Mouse (Mus musculus): Measurements from ENCODE around the gene Slc7a5. TPM values are rescaled to one million over a fixed set of nuclear protein-coding genes. Genes with fewer than 3 reads are reported as not detected.

The Slc7a5 gene
- polyA plus RNA-seq, 1 experiment from 2014 or later = 17.3 TPM

DNA sequence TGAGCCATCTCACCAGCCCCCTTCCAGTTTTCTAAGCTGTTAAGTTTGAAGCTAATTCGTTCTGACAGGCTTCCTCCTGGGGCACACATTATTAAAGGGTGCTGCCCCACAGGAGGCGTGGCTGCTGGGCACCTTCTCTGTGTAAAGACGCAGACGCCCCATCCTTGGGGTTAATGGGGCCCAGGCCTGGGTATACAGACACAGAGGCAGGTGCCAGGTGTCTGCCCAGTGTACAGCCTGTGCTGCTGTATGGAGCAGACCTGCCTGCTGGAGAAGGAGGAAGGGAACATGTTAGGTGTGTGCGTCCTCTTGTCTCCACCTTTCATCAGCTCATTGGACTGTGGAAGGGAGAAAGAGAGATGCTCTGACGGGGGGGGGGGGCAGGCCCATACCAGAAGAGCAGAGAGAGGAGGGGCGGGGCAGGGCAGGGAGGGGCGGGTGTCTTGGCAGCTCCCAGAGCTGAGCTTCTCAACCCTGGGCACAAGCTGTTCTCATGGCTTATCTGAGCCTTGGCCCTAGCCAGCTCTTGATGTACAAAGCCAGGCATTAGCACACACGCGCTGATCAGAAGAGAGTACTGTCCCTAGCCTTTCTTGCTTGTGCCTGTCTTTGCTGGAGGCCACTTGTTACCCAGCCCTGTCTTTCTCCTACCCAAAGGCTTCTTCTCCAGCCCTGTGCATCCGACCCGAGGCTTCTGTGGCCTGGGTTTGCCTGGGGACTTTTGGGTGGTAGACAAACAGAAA is 45.5 kb downstream of the Slc7a5 start:
- Histone ChIP-seq H3K4me2 (no peak overlapping the region), H3K27ac (replicated peaks) (no peak overlapping the region), H3K9me3 (no peaks in the 10 kb centered on the region), H3K36me3 (no peaks in the 10 kb centered on the region), H3K4me1 (no peaks in the 10 kb centered on the region), H3K4me3 (no peak overlapping the region), H3K27me3 (replicated peaks) (peaks cover 16% of the 10 kb centered on the region; the same call in 1 of the 2 replicates), H3K9ac (no peak overlapping the region)
- ATAC-seq (ENCODE audit: extremely low read depth, insufficient number of reproducible peaks, low FRiP score, low TSS enrichment) = no peak
- WGBS = 61% methylated on average over 12 of the region's 12 CpGs

- Histone ChIP-seq H3K27ac (replicated peaks) (no peak overlapping the region), H3K9me3 (no peaks in the 10 kb centered on the region), H3K27me3 (replicated peaks) (peaks cover 16% of the 10 kb centered on the region; the same call in 1 of the 2 replicates), H3K9ac (no peak overlapping the region), H3K4me2 (no peak overlapping the region), H3K36me3 (no peaks in the 10 kb centered on the region), H3K4me3 (no peak overlapping the region), H3K4me1 (no peaks in the 10 kb centered on the region)
- no peak; the same call in 1 of the 2 replicates for ATAC-seq (ENCODE audit: extremely low read depth, insufficient number of reproducible peaks, low FRiP score, low TSS enrichment)
- WGBS = 45% methylated on average over 6 of the region's 6 CpGs
These were observed 46.2 kb downstream of the Slc7a5 start for GRCm38 (mm10) chr8:121861276-121861675.

- WGBS = 45% methylated on average over 2 of the region's 2 CpGs
- Histone ChIP-seq H3K4me1 (peaks cover 10% of the 10 kb centered on the region), H3K9me3 (no peaks in the 10 kb centered on the region), H3K4me3 (no peak overlapping the region), H3K4me2 (no peak overlapping the region), H3K9ac (no peak overlapping the region), H3K27ac (replicated peaks) (no peak overlapping the region), H3K27me3 (replicated peaks) (peaks cover 16% of the 10 kb centered on the region; the same call in 1 of the 2 replicates), H3K36me3 (no peaks in the 10 kb centered on the region)
- no peak for ATAC-seq (ENCODE audit: extremely low read depth, insufficient number of reproducible peaks, low FRiP score, low TSS enrichment)
These were observed 49.7 kb downstream of the Slc7a5 start for GRCm38 (mm10) chr8:121857747-121858146.

GRCm38 (mm10) chr8:121857331-121857730 is 50.2 kb downstream of the Slc7a5 start:
- H3K36me3 ChIP-seq = no peaks in the 10 kb centered on the region
- WGBS = 63% methylated on average over 9 of the region's 9 CpGs
- no peak overlapping the region for H3K27ac ChIP-seq (replicated peaks)
- peaks cover 14% of the 10 kb centered on the region for H3K4me1 ChIP-seq
- no peak for ATAC-seq (ENCODE audit: extremely low read depth, insufficient number of reproducible peaks, low FRiP score, low TSS enrichment)
- no peak overlapping the region for H3K9ac ChIP-seq
- no peak overlapping the region for H3K4me2 ChIP-seq
- no peak overlapping the region for H3K4me3 ChIP-seq
- H3K9me3 ChIP-seq = no peaks in the 10 kb centered on the region
- H3K27me3 ChIP-seq (replicated peaks) = peaks cover 19% of the 10 kb centered on the region; the same call in 1 of the 2 replicates

DNA sequence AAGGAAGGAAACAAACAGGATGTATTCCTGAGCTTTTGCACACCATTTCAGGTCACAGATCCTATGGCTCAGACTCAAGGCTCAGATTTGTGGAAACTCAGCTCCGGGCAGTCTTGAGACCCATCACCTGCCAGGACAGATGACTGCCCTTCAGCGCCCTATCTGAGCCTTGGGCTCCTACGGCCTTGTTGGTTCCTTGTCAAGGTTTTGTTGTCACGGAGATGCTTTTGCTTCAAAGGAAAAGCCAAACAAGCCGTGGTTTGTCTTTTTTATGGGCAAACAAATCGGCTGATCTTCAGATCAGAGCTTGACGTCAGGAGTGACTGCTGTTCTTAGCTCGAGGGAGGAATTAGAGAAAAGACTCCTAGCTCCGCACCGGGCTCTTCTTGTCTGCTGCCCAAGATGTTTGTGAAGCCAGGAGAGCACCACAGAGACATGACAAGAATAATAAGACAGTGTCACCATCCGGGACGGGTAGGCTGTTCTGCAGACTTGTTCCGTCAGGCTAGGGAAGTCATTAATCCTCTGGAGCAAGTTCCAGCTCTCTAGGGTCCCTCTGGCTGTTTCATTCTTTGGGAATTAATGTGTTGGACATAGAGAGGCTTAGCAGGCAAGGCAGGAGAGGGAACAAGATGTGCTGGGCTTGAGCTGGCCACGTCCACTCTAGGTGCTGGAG is 51.3 kb downstream of the Slc7a5 start:
- WGBS = 83% methylated on average over 14 of the region's 14 CpGs
- Histone ChIP-seq H3K9me3 (no peaks in the 10 kb centered on the region), H3K27ac (replicated peaks) (no peak overlapping the region), H3K4me2 (no peak overlapping the region), H3K9ac (no peak overlapping the region), H3K4me3 (no peak overlapping the region), H3K36me3 (no peaks in the 10 kb centered on the region), H3K4me1 (peaks cover 23% of the 10 kb centered on the region), H3K27me3 (replicated peaks) (peaks cover 20% of the 10 kb centered on the region; the same call in 1 of the 2 replicates)
- no peak for ATAC-seq (ENCODE audit: extremely low read depth, insufficient number of reproducible peaks, low FRiP score, low TSS enrichment)

GRCm38 (mm10) chr8:121853586-121853985 is 53.9 kb downstream of the Slc7a5 start:
- H3K4me1 ChIP-seq = peaks cover 34% of the 10 kb centered on the region
- H3K36me3 ChIP-seq = no peaks in the 10 kb centered on the region
- H3K27ac ChIP-seq (replicated peaks) = no peak overlapping the region
- H3K4me3 ChIP-seq = no peak overlapping the region
- ATAC-seq (ENCODE audit: extremely low read depth, insufficient number of reproducible peaks, low FRiP score, low TSS enrichment) = no peak
- no peak overlapping the region for H3K9ac ChIP-seq
- no peak overlapping the region for H3K4me2 ChIP-seq
- WGBS = 67% methylated on average over 2 of the region's 2 CpGs
- peaks cover 26% of the 10 kb centered on the region for H3K27me3 ChIP-seq (replicated peaks)
- H3K9me3 ChIP-seq = no peaks in the 10 kb centered on the region

GRCm38 (mm10) chr8:121852464-121852863 is 55.0 kb downstream of the Slc7a5 start:
- no peaks in the 10 kb centered on the region for H3K36me3 ChIP-seq
- 13% methylated on average over 7 of the region's 7 CpGs for WGBS
- ATAC-seq (ENCODE audit: extremely low read depth, insufficient number of reproducible peaks, low FRiP score, low TSS enrichment) = no peak

GRCm38 (mm10) chr8:121851716-121852115 is 55.8 kb downstream of the Slc7a5 start:
- no peaks in the 10 kb centered on the region for H3K9me3 ChIP-seq
- 53% methylated on average over 7 of the region's 7 CpGs for WGBS
- peak overlapping the region; percentile 37; the same call in 1 of the 2 replicates for H3K9ac ChIP-seq
- no peak overlapping the region for H3K27ac ChIP-seq (replicated peaks)
- H3K36me3 ChIP-seq = no peaks in the 10 kb centered on the region
- no peak overlapping the region for H3K4me3 ChIP-seq
- H3K4me2 ChIP-seq = no peak overlapping the region
- peaks cover 34% of the 10 kb centered on the region for H3K4me1 ChIP-seq
- no peak for ATAC-seq (ENCODE audit: extremely low read depth, insufficient number of reproducible peaks, low FRiP score, low TSS enrichment)
- H3K27me3 ChIP-seq (replicated peaks) = peaks cover 21% of the 10 kb centered on the region

More at GRCm38 (mm10) chr8:121852464-121852863, 55.0 kb downstream of the Slc7a5 start:
- Histone ChIP-seq H3K4me3 (no peak overlapping the region), H3K4me2 (no peak overlapping the region), H3K9ac (peak overlapping the region; percentile 21; the same call in 1 of the 2 replicates), H3K27me3 (replicated peaks) (peaks cover 23% of the 10 kb centered on the region), H3K27ac (replicated peaks) (no peak overlapping the region), H3K9me3 (no peaks in the 10 kb centered on the region), H3K4me1 (peaks cover 34% of the 10 kb centered on the region)

GRCm38 (mm10) chr8:121850821-121851470 is 56.5 kb downstream of the Slc7a5 start:
- no peak for ATAC-seq (ENCODE audit: extremely low read depth, insufficient number of reproducible peaks, low FRiP score, low TSS enrichment)
- peak overlapping the region; percentile 70 for H3K4me2 ChIP-seq

GRCm38 (mm10) chr8:121850436-121850820 is 57.1 kb downstream of the Slc7a5 start:
- 43% methylated on average over 12 of the region's 12 CpGs for WGBS
- Histone ChIP-seq H3K9me3 (no peaks in the 10 kb centered on the region), H3K36me3 (no peaks in the 10 kb centered on the region), H3K27me3 (replicated peaks) (peaks cover 21% of the 10 kb centered on the region), H3K4me3 (peak overlapping the region; percentile 38; the same call in 1 of the 2 replicates), H3K27ac (replicated peaks) (no peak overlapping the region), H3K4me1 (peaks cover 34% of the 10 kb centered on the region), H3K4me2 (peak overlapping the region; percentile 70), H3K9ac (peak overlapping the region; percentile 78)
- ATAC-seq (ENCODE audit: extremely low read depth, insufficient number of reproducible peaks, low FRiP score, low TSS enrichment) = no peak

More at GRCm38 (mm10) chr8:121850821-121851470, 56.5 kb downstream of the Slc7a5 start:
- peaks cover 34% of the 10 kb centered on the region for H3K4me1 ChIP-seq
- peak overlapping the region; percentile 78 for H3K9ac ChIP-seq
- H3K4me3 ChIP-seq = peak overlapping the region; percentile 38
- H3K27ac ChIP-seq (replicated peaks) = no peak overlapping the region
- H3K36me3 ChIP-seq = no peaks in the 10 kb centered on the region
- peaks cover 21% of the 10 kb centered on the region for H3K27me3 ChIP-seq (replicated peaks)
- 7% methylated on average over 24 of the region's 24 CpGs for WGBS
- no peaks in the 10 kb centered on the region for H3K9me3 ChIP-seq

DNA sequence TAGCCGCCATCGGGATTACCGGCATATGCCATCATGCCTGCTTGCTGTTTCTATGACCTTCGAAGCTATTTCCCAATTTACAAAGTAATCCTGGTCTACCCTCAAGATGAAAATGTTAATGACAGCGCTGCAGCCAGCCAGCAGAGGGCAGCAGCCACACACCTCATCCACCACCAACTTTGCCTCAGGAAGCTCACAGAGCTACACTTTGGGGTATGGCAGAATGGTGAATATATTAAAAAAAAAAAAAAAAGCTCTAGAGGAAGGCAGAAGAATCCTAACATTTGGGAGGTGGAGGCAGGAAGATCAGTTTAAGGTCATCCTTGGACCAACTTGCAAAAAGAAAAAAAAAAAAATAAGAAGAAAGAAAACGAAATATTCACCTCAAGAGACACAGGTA is 57.5 kb downstream of the Slc7a5 start:
- ATAC-seq (ENCODE audit: extremely low read depth, insufficient number of reproducible peaks, low FRiP score, low TSS enrichment) = no peak
- Histone ChIP-seq H3K4me2 (peak overlapping the region; percentile 70; the same call in 1 of the 2 replicates), H3K36me3 (no peaks in the 10 kb centered on the region), H3K27ac (replicated peaks) (no peak overlapping the region), H3K27me3 (replicated peaks) (peaks cover 21% of the 10 kb centered on the region), H3K4me3 (no peak overlapping the region), H3K9me3 (no peaks in the 10 kb centered on the region), H3K4me1 (peaks cover 34% of the 10 kb centered on the region), H3K9ac (no peak overlapping the region)
- WGBS = 15% methylated on average over 6 of the region's 6 CpGs

Measured in heart, embryonic 13.5 days (tissue).